Mouse (Mus musculus): Measurements from ENCODE around the gene Tmem205. TPM values are rescaled to one million over a fixed set of nuclear protein-coding genes. Genes with fewer than 3 reads are reported as not detected.

Gene Tmem205
- polyA plus RNA-seq, 1 experiment: 33.0 TPM

GRCm38 (mm10) chr9:21934021-21934420 lies 6.7 kb upstream of the Tmem205 start:
- H3K27me3 ChIP-seq (replicated peaks): peaks cover 55% of the 10 kb centered on the region

GRCm38 (mm10) chr9:21932445-21933137 lies 5.2 kb upstream of the Tmem205 start:
- H3K4me3 ChIP-seq (replicated peaks): no peak overlapping the region

More at GRCm38 (mm10) chr9:21934021-21934420, 6.7 kb upstream of the Tmem205 start:
- Histone ChIP-seq H3K4me3 (replicated peaks) (no peak overlapping the region), H3K4me1 (peaks cover 26% of the 10 kb centered on the region), H3K36me3 (replicated peaks; ENCODE audit: low read length) (no peaks in the 10 kb centered on the region), H3K9me3 (peaks cover 4% of the 10 kb centered on the region; the same call in 1 of the 2 replicates)
- TF ChIP-seq FLI1 (IDR thresholded peaks at IDR 0.05; ENCODE audit: low read length): no peak
- no peak for TF ChIP-seq GATA1 (IDR thresholded peaks at IDR 0.05; ENCODE audit: borderline replicate concordance, low read length)

GRCm38 (mm10) chr9:21932006-21932405 lies 4.7 kb upstream of the Tmem205 start:
- no peaks in the 10 kb centered on the region for H3K36me3 ChIP-seq (replicated peaks; ENCODE audit: low read length)
- TF ChIP-seq FLI1 (IDR thresholded peaks at IDR 0.05; ENCODE audit: low read length) (no peak), GATA1 (IDR thresholded peaks at IDR 0.05; ENCODE audit: borderline replicate concordance, low read length) (no peak)
- no peak overlapping the region for H3K4me3 ChIP-seq (replicated peaks)
- peaks cover 19% of the 10 kb centered on the region for H3K4me1 ChIP-seq
- H3K27me3 ChIP-seq (replicated peaks): peaks cover 40% of the 10 kb centered on the region
- peaks cover 4% of the 10 kb centered on the region; the same call in 1 of the 2 replicates for H3K9me3 ChIP-seq

More at GRCm38 (mm10) chr9:21932445-21933137, 5.2 kb upstream of the Tmem205 start:
- Histone ChIP-seq H3K27me3 (replicated peaks) (peaks cover 42% of the 10 kb centered on the region), H3K9me3 (peaks cover 4% of the 10 kb centered on the region; the same call in 1 of the 2 replicates), H3K4me1 (peaks cover 19% of the 10 kb centered on the region), H3K36me3 (replicated peaks; ENCODE audit: low read length) (no peaks in the 10 kb centered on the region)
- TF ChIP-seq GATA1 (IDR thresholded peaks at IDR 0.05; ENCODE audit: borderline replicate concordance, low read length) (no peak), FLI1 (IDR thresholded peaks at IDR 0.05; ENCODE audit: low read length) (no peak)

GRCm38 (mm10) chr9:21929208-21929607 lies 1.9 kb upstream of the Tmem205 start:
- peaks cover 38% of the 10 kb centered on the region for H3K4me1 ChIP-seq
- no peak for TF ChIP-seq GATA1 (IDR thresholded peaks at IDR 0.05; ENCODE audit: borderline replicate concordance, low read length)
- TF ChIP-seq FLI1 (IDR thresholded peaks at IDR 0.05; ENCODE audit: low read length): no peak
- H3K36me3 ChIP-seq (replicated peaks; ENCODE audit: low read length): peaks cover 9% of the 10 kb centered on the region
- peaks cover 4% of the 10 kb centered on the region; the same call in 1 of the 2 replicates for H3K9me3 ChIP-seq
- H3K4me3 ChIP-seq (replicated peaks): no peak overlapping the region
- H3K27me3 ChIP-seq (replicated peaks): peaks cover 29% of the 10 kb centered on the region

- H3K9me3 ChIP-seq: peaks cover 4% of the 10 kb centered on the region; the same call in 1 of the 2 replicates
- H3K4me3 ChIP-seq (replicated peaks): peak overlapping the region; percentile 91
- TF ChIP-seq FLI1 (IDR thresholded peaks at IDR 0.05; ENCODE audit: low read length) (no peak), GATA1 (IDR thresholded peaks at IDR 0.05; ENCODE audit: borderline replicate concordance, low read length) (no peak)
- peaks cover 15% of the 10 kb centered on the region for H3K36me3 ChIP-seq (replicated peaks; ENCODE audit: low read length)
- H3K4me1 ChIP-seq: peaks cover 61% of the 10 kb centered on the region
- H3K27me3 ChIP-seq (replicated peaks): peaks cover 11% of the 10 kb centered on the region
Measured at GRCm38 (mm10) chr9:21926784-21927183, 572 bp downstream of the Tmem205 start.

GRCm38 (mm10) chr9:21926155-21926554 lies 1.2 kb downstream of the Tmem205 start:
- no peak for TF ChIP-seq FLI1 (IDR thresholded peaks at IDR 0.05; ENCODE audit: low read length)
- TF ChIP-seq GATA1 (IDR thresholded peaks at IDR 0.05; ENCODE audit: borderline replicate concordance, low read length): no peak
- H3K4me3 ChIP-seq (replicated peaks): peak overlapping the region; percentile 91
- H3K36me3 ChIP-seq (replicated peaks; ENCODE audit: low read length): peaks cover 15% of the 10 kb centered on the region
- H3K4me1 ChIP-seq: peaks cover 62% of the 10 kb centered on the region
- peaks cover 4% of the 10 kb centered on the region; the same call in 1 of the 2 replicates for H3K9me3 ChIP-seq
- H3K27me3 ChIP-seq (replicated peaks): peaks cover 6% of the 10 kb centered on the region

- Histone ChIP-seq H3K4me3 (replicated peaks) (no peak overlapping the region), H3K9me3 (peaks cover 4% of the 10 kb centered on the region; the same call in 1 of the 2 replicates), H3K27me3 (replicated peaks) (peaks cover 3% of the 10 kb centered on the region), H3K36me3 (replicated peaks; ENCODE audit: low read length) (peaks cover 15% of the 10 kb centered on the region), H3K4me1 (peaks cover 68% of the 10 kb centered on the region)
- no peak for TF ChIP-seq FLI1 (IDR thresholded peaks at IDR 0.05; ENCODE audit: low read length)
Measured at GRCm38 (mm10) chr9:21925506-21925905, 1.9 kb downstream of the Tmem205 start.

- Histone ChIP-seq H3K27me3 (replicated peaks) (peaks cover 3% of the 10 kb centered on the region), H3K4me3 (replicated peaks) (no peak overlapping the region)
- TF ChIP-seq GATA1 (IDR thresholded peaks at IDR 0.05; ENCODE audit: borderline replicate concordance, low read length) (no peak), FLI1 (IDR thresholded peaks at IDR 0.05; ENCODE audit: low read length) (no peak)
Measured at GRCm38 (mm10) chr9:21925034-21925433, 2.3 kb downstream of the Tmem205 start.

GRCm38 (mm10) chr9:21924099-21924493 lies 3.3 kb downstream of the Tmem205 start:
- H3K27me3 ChIP-seq (replicated peaks): no peaks in the 10 kb centered on the region
- peak overlapping the region; percentile 73 for H3K4me3 ChIP-seq (replicated peaks)
- no peak; the same call in 1 of the 2 replicates for TF ChIP-seq FLI1 (IDR thresholded peaks at IDR 0.05; ENCODE audit: low read length)
- TF ChIP-seq GATA1 (IDR thresholded peaks at IDR 0.05; ENCODE audit: borderline replicate concordance, low read length): peak; percentile 91; the same call in 2 of the 3 replicates
- H3K9me3 ChIP-seq: no peaks in the 10 kb centered on the region
- peaks cover 69% of the 10 kb centered on the region for H3K4me1 ChIP-seq
- peaks cover 15% of the 10 kb centered on the region for H3K36me3 ChIP-seq (replicated peaks; ENCODE audit: low read length)

More at GRCm38 (mm10) chr9:21925034-21925433, 2.3 kb downstream of the Tmem205 start:
- Histone ChIP-seq H3K9me3 (peaks cover 4% of the 10 kb centered on the region; the same call in 1 of the 2 replicates), H3K36me3 (replicated peaks; ENCODE audit: low read length) (peaks cover 15% of the 10 kb centered on the region), H3K4me1 (peaks cover 69% of the 10 kb centered on the region)

- Histone ChIP-seq H3K9me3 (no peaks in the 10 kb centered on the region), H3K27me3 (replicated peaks) (no peaks in the 10 kb centered on the region), H3K36me3 (replicated peaks; ENCODE audit: low read length) (peaks cover 15% of the 10 kb centered on the region), H3K4me1 (peaks cover 73% of the 10 kb centered on the region), H3K4me3 (replicated peaks) (peak overlapping the region; percentile 73)
- no peak for TF ChIP-seq FLI1 (IDR thresholded peaks at IDR 0.05; ENCODE audit: low read length)
- no peak for TF ChIP-seq GATA1 (IDR thresholded peaks at IDR 0.05; ENCODE audit: borderline replicate concordance, low read length)
Measured at GRCm38 (mm10) chr9:21923490-21924098, 3.8 kb downstream of the Tmem205 start.
